Mouse (Mus musculus) MEL (cell line): ENCODE measurements around the gene Ogg1.

ENCODE experiments used
- CHD1 ChIP-seq: IDR thresholded peaks from 2 replicates; pipeline ENCODE4 v1.6.1; 2012; ENCODE audit warnings: low read depth, mild to moderate bottlenecking, inconsistent platforms, low read length, improper control_type of control experiment
- CTCF ChIP-seq, 3 experiments: IDR thresholded peaks in 2 of 3; conservative IDR thresholded peaks in 1 of 3; 2 replicates each; pipeline ENCODE4 v1.5.1; 2011 to 2012; ENCODE audit warnings: low read length in 3 of 3, low read depth in 2 of 3, mild to moderate bottlenecking in 2 of 3, improper control_type of control experiment in 1 of 3, inconsistent platforms in 1 of 3, mixed read lengths in 1 of 3, moderate library complexity in 1 of 3; ENCODE audit not compliant: control insufficient read depth in 1 of 3, insufficient read depth in 1 of 3, poor library complexity in 1 of 3, severe bottlenecking in 1 of 3
- EP300 ChIP-seq, 2 experiments: IDR thresholded peaks; 2 replicates each; pipeline ENCODE4 v1.6.1; 2011; ENCODE audit warnings: improper control_type of control experiment in 2 of 2, low read length in 2 of 2, low read depth in 1 of 2, mild to moderate bottlenecking in 1 of 2
- KAT2A ChIP-seq: conservative IDR thresholded peaks from 2 replicates; pipeline ENCODE4 v1.6.1; 2012; ENCODE audit warnings: low read depth, low read length, improper control_type of control experiment, inconsistent platforms
- MYB ChIP-seq: IDR thresholded peaks from 2 replicates; pipeline ENCODE4 v1.6.1; 2011; ENCODE audit warnings: mild to moderate bottlenecking, low read depth, low read length, improper control_type of control experiment
- POLR2A ChIP-seq, 2 experiments: IDR thresholded peaks; 2 replicates each; pipeline ENCODE4 v1.6.1; 2011 to 2012; ENCODE audit warnings: low read length in 2 of 2, mild to moderate bottlenecking in 2 of 2, control low read depth in 1 of 2, improper control_type of control experiment in 1 of 2, low read depth in 1 of 2, moderate library complexity in 1 of 2; ENCODE audit not compliant: control insufficient read depth in 1 of 2, insufficient read depth in 1 of 2, poor library complexity in 1 of 2
- POLR2AphosphoS2 ChIP-seq: IDR thresholded peaks from 2 replicates; pipeline ENCODE4 v1.6.1; 2011; ENCODE audit warnings: low read length, improper control_type of control experiment
- SIN3A ChIP-seq: IDR thresholded peaks from 2 replicates; pipeline ENCODE4 v1.6.1; 2012; ENCODE audit warnings: low read length, improper control_type of control experiment, inconsistent platforms
- UBTF ChIP-seq: IDR thresholded peaks from 2 replicates; pipeline ENCODE4 v1.6.1; 2012; ENCODE audit warnings: low read depth, mild to moderate bottlenecking, inconsistent platforms, low read length, improper control_type of control experiment, moderate library complexity, borderline replicate concordance; ENCODE audit not compliant: insufficient read depth

GRCm38 (mm10) chr6:113379246-113379645 lies 52.5 kb downstream of the Ogg1 start:
- TF ChIP-seq EP300 (IDR thresholded peaks at IDR 0.05; ENCODE audit: low read depth in 1 of 2, low read length in 2 of 2), result no peak
- TF ChIP-seq POLR2A (IDR thresholded peaks at IDR 0.05; ENCODE audit: control insufficient read depth in 1 of 2, insufficient read depth in 1 of 2, low read depth in 1 of 2, low read length in 2 of 2, poor library complexity in 1 of 2), result no peak
- no peak for TF ChIP-seq CHD1
- TF ChIP-seq UBTF, result no peak
- no peak for TF ChIP-seq SIN3A
- no peak for TF ChIP-seq CTCF (IDR thresholded peaks at IDR 0.05 in 2 of 3, conservative IDR thresholded peaks at IDR 0.05 in 1 of 3; ENCODE audit: control insufficient read depth in 1 of 3, insufficient read depth in 1 of 3, low read depth in 2 of 3, low read length in 3 of 3, poor library complexity in 1 of 3, severe bottlenecking in 1 of 3)
- no peak for TF ChIP-seq KAT2A
- TF ChIP-seq MYB, result no peak
- no peak for TF ChIP-seq POLR2AphosphoS2
